Mouse (Mus musculus) adrenal gland, postnatal 10 days (tissue): ENCODE measurements around the gene Ofd1. TPM values are rescaled to one million over a fixed set of nuclear protein-coding genes. Genes with fewer than 3 reads are reported as not detected.

Source experiments
- DNase-seq: peaks from one replicate; pipeline ENCODE4 v3.0.0; 2021; ENCODE audit warnings: mixed read lengths
- long read RNA-seq, 2 experiments: library from polyadenylated mRNA; stranded (forward); transcript quantifications; one replicate each; pipeline ENCODE4 v2.0.0; 2021
- total RNA-seq, 2 experiments: library from RNA; stranded (reverse); gene quantifications; 2 replicates each; pipeline ENCODE4 v1.2.3; 2021

The Ofd1 gene
- 1 to 10 TPM; 6.8 to 8.9 TPM for total RNA-seq
- long read RNA-seq, experiment 1, full-length matches to known transcripts, result 4 of 14 reads
- long read RNA-seq, experiment 1, partial matches to known transcripts, result 9 of 14 reads
- long read RNA-seq, experiment 1, other reads (novel, unspliced or antisense), result 1 of 14 reads
- long read RNA-seq, experiment 2, full-length matches to known transcripts, result 4 of 4 reads
- long read RNA-seq, experiment 2, partial matches to known transcripts, result 0 of 4 reads
- long read RNA-seq, experiment 2, other reads (novel, unspliced or antisense), result 0 of 4 reads

GRCm38 (mm10) chrX:166440616-166441063 lies at the start of gene Ofd1:
Ofd1 (minus strand) TSS chrX:166440704.
- DNase-seq, result peak; percentile 91

GRCm38 (mm10) chrX:166479365-166479983 lies 39.0 kb upstream of the Ofd1 start, which contains the start of gene Rab9:
Rab9 (minus strand) TSS chrX:166479867.
- DNase-seq, result peak; percentile 95

- DNase-seq, result peak; percentile 49
Measured at GRCm38 (mm10) chrX:166478631-166479364, 38.3 kb upstream of the Ofd1 start.

- DNase-seq, result peak; percentile 9
Measured at GRCm38 (mm10) chrX:166477393-166477792, 36.9 kb upstream of the Ofd1 start.

- DNase-seq, result no peak
Measured at GRCm38 (mm10) chrX:166472612-166473011, 32.1 kb upstream of the Ofd1 start.

GRCm38 (mm10) chrX:166468321-166468720 lies 27.8 kb upstream of the Ofd1 start:
- DNase-seq, result no peak

- DNase-seq, result no peak
Measured at GRCm38 (mm10) chrX:166455525-166455924, 15.0 kb upstream of the Ofd1 start.

- DNase-seq, result no peak
Measured at GRCm38 (mm10) chrX:166454331-166454730, 13.8 kb upstream of the Ofd1 start.

- no peak for DNase-seq
Measured at GRCm38 (mm10) chrX:166453532-166453931, 13.0 kb upstream of the Ofd1 start.

- no peak for DNase-seq
Measured at GRCm38 (mm10) chrX:166444552-166444951, 4.0 kb upstream of the Ofd1 start.

GRCm38 (mm10) chrX:166440036-166440615 lies 378 bp downstream of the Ofd1 start, which contains the start of gene Trappc2:
Trappc2 (plus strand) TSS chrX:166440574.
- no peak for DNase-seq

GRCm38 (mm10) chrX:166434812-166435211 lies 5.7 kb downstream of the Ofd1 start:
- no peak for DNase-seq

GRCm38 (mm10) chrX:166416196-166416595 lies 24.3 kb downstream of the Ofd1 start:
- peak; percentile 25 for DNase-seq

- no peak for DNase-seq
Measured at GRCm38 (mm10) chrX:166407865-166408264, 32.6 kb downstream of the Ofd1 start.

- DNase-seq, result no peak
Measured at GRCm38 (mm10) chrX:166393753-166394152, 46.8 kb downstream of the Ofd1 start.

- DNase-seq, result no peak
Measured at GRCm38 (mm10) chrX:166386656-166387055, 53.8 kb downstream of the Ofd1 start.

GRCm38 (mm10) chrX:166384935-166385334 lies 55.6 kb downstream of the Ofd1 start:
- peak; percentile 57 for DNase-seq

- DNase-seq, result peak; percentile 31
Measured at GRCm38 (mm10) chrX:166383606-166384005, 56.9 kb downstream of the Ofd1 start.

GRCm38 (mm10) chrX:166378652-166379051 lies 61.9 kb downstream of the Ofd1 start:
- no peak for DNase-seq

- no peak for DNase-seq
Measured at GRCm38 (mm10) chrX:166376681-166377328, 63.7 kb downstream of the Ofd1 start.

- DNase-seq, result no peak
Measured at GRCm38 (mm10) chrX:166365458-166366213, 74.9 kb downstream of the Ofd1 start.
